Mouse (Mus musculus) spleen, postnatal 10 days (tissue): Measurements from ENCODE around the gene Gtf2h4.

ENCODE experiments used
- DNase-seq, 2 experiments: peaks; one replicate each; pipeline ENCODE4 v3.0.0; 2021 to 2022; ENCODE audit warnings: low spot score in 2 of 2

Gtf2h4 gene

DNA sequence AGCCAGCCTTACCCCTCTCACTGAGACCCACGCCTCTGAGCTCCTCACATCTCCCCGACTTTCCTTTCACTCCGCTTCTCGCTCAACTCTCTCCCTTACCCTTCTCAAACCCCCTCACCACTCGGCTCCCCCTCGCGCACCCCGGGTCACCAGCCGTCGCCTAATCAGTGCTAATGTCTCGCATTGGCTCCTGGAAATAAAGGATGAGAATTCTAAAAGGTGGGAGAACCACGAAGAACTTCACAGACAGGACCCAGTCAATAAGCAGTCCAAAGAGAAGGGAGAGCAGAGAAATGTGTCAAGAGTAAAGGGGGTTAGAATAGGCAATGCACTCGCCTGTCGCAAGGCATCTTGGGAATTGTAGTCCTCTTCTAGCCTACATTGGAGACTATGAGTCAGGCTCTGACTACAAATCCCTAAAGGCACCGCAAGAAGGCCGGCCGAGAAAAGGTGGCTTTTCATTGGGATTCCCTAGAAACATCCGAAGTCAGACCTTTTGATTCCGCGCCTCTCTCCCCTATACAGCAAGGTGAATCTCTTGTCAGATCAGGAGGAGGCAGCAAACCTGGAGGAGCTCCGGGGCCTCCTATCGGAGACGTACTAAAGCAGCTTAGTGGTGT lies at the start of gene Gtf2h4:
TSS of gene Gtf2h4 (minus strand) at position 324 of the 620 bp plus-strand sequence.
- peak; percentile 70 to 89 for DNase-seq

DNA sequence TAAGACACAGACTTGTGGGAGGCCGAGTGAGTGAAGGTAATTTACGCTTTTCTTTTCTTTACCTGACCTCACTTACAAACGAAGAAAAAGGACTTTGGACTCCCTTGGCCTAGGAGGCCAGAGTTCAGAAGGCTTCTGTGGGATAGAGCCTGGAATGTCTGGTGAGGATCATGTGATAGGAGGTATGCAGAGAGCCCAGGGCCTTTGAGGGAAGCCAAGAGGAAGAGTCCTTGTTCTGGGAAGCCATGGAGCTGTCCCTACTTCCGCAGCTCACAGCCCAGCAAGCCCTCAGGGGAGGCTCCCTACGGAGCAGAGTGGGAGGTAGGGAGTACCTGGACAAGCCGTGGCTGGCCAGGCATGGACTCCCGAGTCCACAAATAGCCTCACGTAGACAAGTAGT lies 48.1 kb upstream of the Gtf2h4 start:
- DNase-seq = no peak

DNA sequence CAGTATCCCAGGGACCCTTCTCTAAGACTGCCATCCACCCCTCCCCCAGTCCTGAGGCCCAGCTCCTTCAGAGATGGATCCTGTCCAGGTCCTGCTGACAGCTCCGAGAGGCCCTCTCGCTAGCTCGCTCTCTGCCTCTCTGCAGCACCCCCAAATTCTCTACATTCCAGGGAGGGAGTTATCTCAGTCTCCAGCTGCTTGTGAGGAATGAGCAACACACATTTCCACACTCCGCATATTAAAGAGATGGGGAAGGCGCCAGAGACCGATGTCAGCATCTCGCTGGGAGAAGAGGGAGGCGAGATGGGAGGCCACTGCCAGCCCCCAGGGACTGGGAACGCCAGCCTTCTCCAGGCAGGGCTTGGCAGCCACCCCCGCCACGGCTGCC lies 46.8 kb upstream of the Gtf2h4 start:
- DNase-seq = no peak

DNA sequence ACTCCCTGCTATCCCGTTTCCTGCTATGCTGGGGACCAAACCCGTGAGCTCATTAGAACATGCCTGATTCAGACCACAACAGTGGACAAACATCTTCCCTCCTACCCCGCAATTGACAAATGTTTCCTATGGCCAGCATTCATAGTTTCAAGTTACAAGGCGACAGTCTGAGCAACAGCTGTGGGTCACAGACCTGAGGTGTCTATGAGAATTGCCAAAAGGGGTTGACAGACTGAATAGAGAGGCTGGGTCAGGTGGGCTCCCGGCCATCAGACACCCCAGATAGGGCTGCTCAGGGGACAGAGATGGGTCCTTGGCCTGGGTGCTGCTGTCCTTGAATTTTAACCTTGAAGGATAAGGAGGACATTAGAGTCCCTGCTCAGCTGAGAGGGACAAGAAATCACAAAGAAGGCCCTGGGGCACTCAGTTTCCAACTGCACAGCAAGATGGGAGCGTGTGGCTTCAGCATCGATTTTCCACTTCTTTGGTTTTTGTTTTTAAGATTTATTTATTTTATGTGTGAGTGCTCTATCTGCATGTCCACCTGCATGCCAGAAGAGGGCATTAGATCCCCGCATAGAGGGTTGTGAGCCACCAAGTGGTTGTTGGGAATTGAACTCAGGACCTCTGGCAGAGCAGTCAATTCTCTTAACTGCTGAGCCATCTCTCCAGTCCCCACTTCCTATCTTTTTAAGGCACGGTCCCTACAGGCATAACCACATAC lies 46.2 kb upstream of the Gtf2h4 start:
- DNase-seq = no peak

- no peak for DNase-seq
These were observed 43.5 kb upstream of the Gtf2h4 start for GRCm38 (mm10) chr17:35717080-35717479.

- no peak for DNase-seq
These were observed 42.6 kb upstream of the Gtf2h4 start for GRCm38 (mm10) chr17:35716114-35716513.

GRCm38 (mm10) chr17:35710705-35711347 lies 37.3 kb upstream of the Gtf2h4 start:
- DNase-seq = no peak

DNA sequence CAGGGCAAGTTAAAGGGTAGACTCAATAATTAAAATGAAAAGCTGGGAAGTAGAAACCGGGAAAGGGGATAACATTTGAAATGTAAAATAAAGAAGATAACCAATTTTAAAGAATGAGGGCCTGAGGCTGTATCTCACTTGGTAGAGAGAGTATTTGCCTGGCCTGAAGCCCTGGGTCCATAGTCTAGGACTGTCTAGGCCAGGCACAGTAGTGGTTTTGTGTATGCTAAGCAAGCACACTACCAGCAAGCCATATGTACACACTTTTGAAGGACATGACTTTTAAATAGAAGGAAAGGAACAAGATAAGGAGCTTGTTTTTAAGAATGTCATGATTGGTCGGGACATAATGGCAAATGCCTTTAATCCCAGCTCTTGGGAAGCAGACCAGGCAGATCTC lies 35.1 kb upstream of the Gtf2h4 start:
- DNase-seq = no peak

DNA sequence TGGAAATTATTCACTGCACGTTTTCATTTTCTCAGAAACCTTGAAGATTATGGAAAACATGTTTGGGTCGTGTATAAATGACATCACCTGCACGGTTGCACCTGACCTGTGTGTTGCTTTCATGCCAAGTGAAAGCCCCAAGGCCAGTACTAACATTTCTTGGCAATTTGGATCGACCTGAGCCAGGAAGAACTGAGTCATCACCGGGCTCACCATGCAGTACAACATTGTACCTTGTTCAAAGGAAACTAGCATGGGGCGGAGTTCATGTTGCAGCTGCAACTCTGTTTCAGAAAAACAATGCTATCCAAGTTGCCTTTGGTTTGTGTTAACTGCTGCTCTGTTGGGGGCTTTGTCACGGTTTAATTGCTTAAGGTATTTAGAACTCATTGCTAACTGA lies 34.4 kb upstream of the Gtf2h4 start:
- DNase-seq = no peak

GRCm38 (mm10) chr17:35705836-35706235 lies 32.3 kb upstream of the Gtf2h4 start:
- peak; percentile 20 to 66 for DNase-seq

DNA sequence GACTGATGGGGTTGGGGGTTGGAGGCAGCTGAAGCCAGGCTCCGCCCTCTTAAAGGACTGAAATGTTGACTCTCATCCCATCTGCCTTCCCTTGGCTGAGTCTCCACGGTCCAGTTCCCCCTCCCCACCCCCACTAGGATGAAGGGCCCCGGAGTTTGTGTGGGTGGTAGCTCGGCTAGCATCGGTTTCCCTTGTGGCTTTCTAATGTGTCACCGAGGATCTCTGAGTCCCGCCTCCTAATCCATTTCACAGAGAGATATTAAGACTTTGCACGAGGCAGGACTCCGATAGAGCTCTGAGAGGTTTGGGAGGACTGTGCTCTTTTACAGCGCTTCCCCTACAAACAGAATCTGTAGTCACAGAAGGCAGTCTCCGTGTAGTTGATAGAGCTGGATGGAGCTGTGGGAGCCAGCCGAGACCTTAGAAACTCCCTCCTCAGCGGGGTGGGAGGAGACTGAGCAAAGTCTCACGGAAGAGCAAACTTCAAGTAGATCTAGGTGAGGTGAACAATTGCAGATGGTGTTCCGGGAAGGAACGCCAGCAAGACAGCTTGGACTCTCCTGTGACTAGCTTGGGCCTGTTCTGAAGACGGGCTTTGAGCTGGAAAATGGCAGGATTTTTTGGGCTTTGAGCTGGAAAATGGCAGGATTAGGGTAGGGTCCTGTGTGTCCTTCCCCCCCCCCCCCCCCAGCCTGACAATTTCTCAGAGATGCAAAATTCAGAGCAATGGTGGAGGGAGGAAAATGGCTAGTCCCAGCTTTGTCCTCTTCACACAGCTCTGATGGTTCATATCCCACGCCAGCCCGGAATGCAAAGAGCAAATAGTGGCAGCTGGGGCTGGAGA lies 31.3 kb upstream of the Gtf2h4 start, which contains the start of gene Ddr1:
TSS of gene Ddr1 (minus strand) at position 1 of the 844 bp plus-strand sequence.
- no peak for DNase-seq

- DNase-seq = no peak
These were observed 30.3 kb upstream of the Gtf2h4 start for GRCm38 (mm10) chr17:35703751-35704271.

- no peak for DNase-seq
These were observed 29.5 kb upstream of the Gtf2h4 start for GRCm38 (mm10) chr17:35703065-35703464.

DNA sequence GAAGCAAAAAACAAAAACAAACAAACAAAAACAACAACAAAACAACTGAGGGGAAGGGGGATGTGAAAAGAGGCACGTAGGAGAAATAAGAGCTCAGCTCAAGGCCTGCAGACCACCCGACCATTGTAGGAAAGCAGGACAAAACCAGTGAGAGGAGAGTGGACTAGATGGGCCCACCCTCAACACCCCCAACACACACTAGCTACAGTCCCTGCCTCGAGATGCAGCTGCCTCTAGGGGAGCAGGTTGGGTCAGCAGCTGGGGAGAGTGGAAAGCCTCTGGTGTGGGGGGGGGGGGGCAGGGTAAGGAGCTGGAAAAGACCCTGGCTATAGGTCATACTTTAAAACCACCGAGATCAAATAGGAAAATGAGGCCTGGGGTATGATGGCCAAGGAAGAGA lies 29.1 kb upstream of the Gtf2h4 start:
- DNase-seq = no peak

GRCm38 (mm10) chr17:35701978-35702461 lies 28.5 kb upstream of the Gtf2h4 start:
- DNase-seq = no peak

GRCm38 (mm10) chr17:35701203-35701977 lies 27.9 kb upstream of the Gtf2h4 start:
- DNase-seq = no peak

GRCm38 (mm10) chr17:35700371-35700961 lies 26.9 kb upstream of the Gtf2h4 start:
- peak; percentile 18 to 47 for DNase-seq

- DNase-seq = no peak
These were observed 26.4 kb upstream of the Gtf2h4 start for GRCm38 (mm10) chr17:35699919-35700318.

GRCm38 (mm10) chr17:35698501-35698883 lies 25.0 kb upstream of the Gtf2h4 start:
- no peak for DNase-seq

DNA sequence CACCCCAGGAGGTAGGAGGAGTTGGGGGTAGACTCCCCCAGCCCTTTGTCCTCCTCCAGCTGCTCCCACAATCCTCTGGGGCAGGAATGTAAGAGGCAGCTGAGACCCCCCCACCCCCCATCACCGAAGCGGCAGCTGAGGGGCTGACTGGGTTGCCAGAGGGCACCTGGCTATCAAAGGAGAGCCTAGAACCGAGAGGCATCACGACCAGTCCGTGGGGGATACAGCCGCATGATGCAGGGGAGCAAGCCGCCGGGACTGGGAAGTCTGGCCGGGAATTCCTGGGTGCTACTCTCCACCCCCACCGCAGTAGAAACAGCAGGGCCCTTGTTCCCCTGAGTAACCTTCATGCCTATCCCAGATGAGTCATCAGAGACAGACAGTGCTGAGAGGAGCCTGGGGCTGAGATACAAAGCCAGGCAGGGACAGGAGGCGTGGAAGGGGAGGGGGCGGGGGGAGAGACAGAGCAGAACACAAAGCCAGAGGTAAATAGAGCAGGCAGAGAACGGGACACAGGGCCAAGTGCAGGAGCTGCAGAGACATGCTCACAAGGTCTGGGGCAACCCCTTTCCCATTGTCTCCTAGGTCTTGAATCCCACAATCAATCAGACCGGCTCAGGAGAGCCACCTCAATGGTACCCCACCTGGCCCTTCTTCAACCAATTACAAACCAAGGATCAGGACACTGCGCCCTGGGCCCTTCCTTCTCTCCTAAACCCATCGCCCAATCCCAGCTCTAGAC lies 24.4 kb upstream of the Gtf2h4 start:
- no peak for DNase-seq
